Mouse (Mus musculus): ENCODE data around the gene 1700019N19Rik.

- TF ChIP-seq CTCF (conservative IDR thresholded peaks at IDR 0.05; ENCODE audit: low read length) (no peak), POU5F1 (IDR thresholded peaks at IDR 0.05; ENCODE audit: borderline replicate concordance, low read length) (no peak)
Measured at GRCm38 (mm10) chr19:58795114-58795669, 931 bp upstream of the 1700019N19Rik start.
